Mouse (Mus musculus): ENCODE measurements around the gene Erg.

The Erg gene

GRCm38 (mm10) chr16:95487606-95488351 is 98.6 kb downstream of the Erg start:
- CTCF ChIA-PET: interaction anchor here (0.7 kb wide), 1 partner anchor 1241 kb away, joined by 4 read pairs; no protein-coding TSS in a partner anchor

- CTCF ChIA-PET: interaction anchor here (0.5 kb wide), 1 partner anchor 160 kb away, joined by 3 read pairs; no protein-coding TSS in a partner anchor
These were observed 105.2 kb downstream of the Erg start for GRCm38 (mm10) chr16:95481176-95481575.

- CTCF ChIA-PET: no interaction called here
These were observed 107.8 kb downstream of the Erg start for GRCm38 (mm10) chr16:95478558-95478957.

GRCm38 (mm10) chr16:95475041-95475440 is 111.4 kb downstream of the Erg start:
- CTCF ChIA-PET: no interaction called here

- CTCF ChIA-PET: interaction anchor here (0.7 kb wide), 1 partner anchor 123 kb away, joined by 3 read pairs; no protein-coding TSS in a partner anchor
These were observed 112.4 kb downstream of the Erg start for GRCm38 (mm10) chr16:95473946-95474345.

GRCm38 (mm10) chr16:95472771-95473170 is 113.6 kb downstream of the Erg start:
- CTCF ChIA-PET: no interaction called here

- CTCF ChIA-PET: interaction anchor here (0.7 kb wide), 1 partner anchor 384 kb away, joined by 3 read pairs; no protein-coding TSS in a partner anchor
These were observed 116.9 kb downstream of the Erg start for GRCm38 (mm10) chr16:95469262-95470139.

- CTCF ChIA-PET: no interaction called here
These were observed 118.5 kb downstream of the Erg start for GRCm38 (mm10) chr16:95467893-95468292.

- CTCF ChIA-PET: no interaction called here
These were observed 119.8 kb downstream of the Erg start for GRCm38 (mm10) chr16:95466548-95466947.

- CTCF ChIA-PET: no interaction called here
These were observed 121.8 kb downstream of the Erg start for GRCm38 (mm10) chr16:95464609-95465008.

GRCm38 (mm10) chr16:95463796-95464195 is 122.6 kb downstream of the Erg start:
- CTCF ChIA-PET: no interaction called here

GRCm38 (mm10) chr16:95461941-95462340 is 124.5 kb downstream of the Erg start:
- CTCF ChIA-PET: no interaction called here

GRCm38 (mm10) chr16:95460336-95460735 is 126.1 kb downstream of the Erg start:
- CTCF ChIA-PET: interaction anchor here (0.5 kb wide), 1 partner anchor 209 kb away, joined by 5 read pairs; no protein-coding TSS in a partner anchor

GRCm38 (mm10) chr16:95459325-95459691 is 127.1 kb downstream of the Erg start:
- CTCF ChIA-PET: interaction anchor here (0.5 kb wide), 1 partner anchor 76 kb away, joined by 5 read pairs; no protein-coding TSS in a partner anchor

GRCm38 (mm10) chr16:95458590-95459324 is 127.6 kb downstream of the Erg start:
- CTCF ChIA-PET: interaction anchor here (0.5 kb wide), 1 partner anchor 75 kb away, joined by 5 read pairs; no protein-coding TSS in a partner anchor

- CTCF ChIA-PET: no interaction called here
These were observed 129.4 kb downstream of the Erg start for GRCm38 (mm10) chr16:95457006-95457405.

- CTCF ChIA-PET: no interaction called here
These were observed 130.5 kb downstream of the Erg start for GRCm38 (mm10) chr16:95455896-95456295.

GRCm38 (mm10) chr16:95455461-95455860 is 130.9 kb downstream of the Erg start:
- CTCF ChIA-PET: no interaction called here

- CTCF ChIA-PET: no interaction called here
These were observed 134.0 kb downstream of the Erg start for GRCm38 (mm10) chr16:95452411-95452810.

GRCm38 (mm10) chr16:95449361-95449725 is 137.1 kb downstream of the Erg start:
- CTCF ChIA-PET: no interaction called here

GRCm38 (mm10) chr16:95448643-95449360 is 137.6 kb downstream of the Erg start:
- CTCF ChIA-PET: no interaction called here
